Mouse (Mus musculus) heart, adult 18-20 months (tissue): ENCODE data around the gene Apoh. TPM values are rescaled to one million over a fixed set of nuclear protein-coding genes. Genes with fewer than 3 reads are reported as not detected.

Experiments used
- DNase-seq, 2 experiments: peaks; one replicate each; pipeline ENCODE4 v3.0.0; 2021 to 2022; ENCODE audit warnings: mixed read lengths in 1 of 2
- total RNA-seq, 2 experiments: library from RNA; stranded (reverse); gene quantifications; 2 replicates each; pipeline ENCODE4 v1.2.3; 2021

The Apoh gene
- total RNA-seq, 2 experiments from 2014 or later: 0.22 TPM; not detected in 1

DNA sequence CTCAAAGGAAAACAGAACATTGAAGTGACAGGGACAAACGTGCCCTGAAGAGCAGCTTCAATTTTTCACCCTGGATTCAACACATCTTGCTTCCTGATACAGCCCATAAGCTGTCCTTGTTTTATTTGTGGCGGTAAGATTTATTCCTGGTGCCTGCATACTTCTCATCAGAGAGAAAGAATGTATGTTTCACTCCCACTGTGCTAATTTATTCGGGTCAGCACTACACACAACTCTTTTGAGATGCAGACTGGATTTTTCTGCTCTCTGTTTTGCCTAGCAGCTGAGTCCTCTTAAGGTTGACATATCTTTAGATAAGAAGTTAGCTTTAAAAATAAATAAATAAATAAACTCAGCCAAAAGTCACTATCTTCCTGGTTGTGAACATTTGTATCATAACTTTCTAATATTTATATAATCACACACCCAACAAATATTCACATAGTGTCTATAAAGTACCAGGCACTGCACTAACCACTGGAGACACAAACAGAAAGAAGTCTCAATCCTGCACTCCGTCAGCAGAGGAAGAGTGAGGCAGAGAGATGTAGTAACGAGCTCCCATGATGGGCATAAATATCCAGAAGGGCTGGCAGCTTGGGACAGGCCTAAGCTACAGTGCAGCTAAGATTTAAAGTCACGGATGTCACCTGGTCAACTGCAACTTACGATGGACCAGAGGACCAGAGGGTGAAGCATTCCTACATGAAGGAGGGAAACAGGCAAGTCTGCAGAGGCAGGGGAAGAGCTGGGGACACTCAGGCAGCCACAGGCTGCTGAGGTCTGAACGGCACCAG, 9.4 kb upstream of the Apoh start:
- DNase-seq: no peak

DNA sequence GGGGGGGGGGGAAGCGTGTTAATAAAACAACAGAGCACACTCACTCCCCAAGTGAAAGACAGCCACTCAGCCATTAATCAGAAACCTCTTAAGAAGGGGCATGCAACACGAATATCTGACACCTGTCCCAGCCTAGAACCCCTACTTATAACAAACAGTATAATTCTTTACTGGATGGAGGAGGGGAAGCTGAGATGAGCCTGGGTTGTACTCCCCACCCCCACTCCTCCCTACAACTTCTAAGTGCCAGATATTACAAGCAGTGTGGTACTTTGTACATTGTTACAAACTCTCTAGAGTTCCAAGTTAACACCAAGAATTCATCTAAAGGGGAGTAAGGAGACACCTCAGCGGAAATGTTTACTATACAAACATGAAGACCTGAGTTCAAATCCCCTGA, 8.5 kb upstream of the Apoh start:
- no peak for DNase-seq

DNA sequence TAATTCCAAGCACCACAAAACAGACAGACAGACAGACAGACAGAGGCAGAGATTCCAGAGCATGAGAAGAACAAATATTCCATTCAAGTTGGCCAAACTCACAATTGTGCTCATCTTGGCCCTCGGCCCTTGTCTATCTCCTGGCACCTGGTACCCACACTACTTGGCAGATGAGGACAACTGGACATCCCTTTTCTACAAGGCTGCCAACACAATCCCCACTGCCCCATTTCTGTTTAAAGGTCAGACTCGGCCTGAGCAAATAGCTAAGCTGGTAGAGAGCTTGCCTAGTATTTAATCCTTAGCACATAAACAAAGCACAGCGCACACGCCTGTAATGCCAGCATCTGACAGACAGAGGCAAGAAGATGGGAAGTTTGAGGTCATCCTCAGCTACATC, 7.6 kb upstream of the Apoh start:
- peak in 1 of 2 experiments; percentile 14 for DNase-seq

DNA sequence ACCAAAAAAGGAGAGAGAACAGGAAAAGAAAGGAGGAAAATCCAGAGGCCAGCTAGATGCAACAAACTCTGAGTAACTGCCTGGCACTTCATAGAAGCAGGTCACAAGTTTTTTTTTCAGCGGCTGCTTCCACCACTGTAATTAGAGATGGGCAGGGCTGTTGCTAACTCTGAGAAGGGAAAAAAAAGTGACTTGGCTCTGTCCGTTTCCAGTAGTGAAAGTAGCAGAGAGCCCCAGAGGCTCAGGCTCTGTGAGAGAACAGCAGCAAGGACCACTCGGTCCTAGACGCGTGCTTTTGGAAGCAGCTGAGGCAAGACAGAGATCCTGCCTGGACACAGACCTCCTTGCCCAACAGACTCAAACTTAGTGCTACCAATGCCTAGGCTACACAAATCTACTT, 6.7 kb upstream of the Apoh start:
- peak; percentile 46 to 50 for DNase-seq

DNA sequence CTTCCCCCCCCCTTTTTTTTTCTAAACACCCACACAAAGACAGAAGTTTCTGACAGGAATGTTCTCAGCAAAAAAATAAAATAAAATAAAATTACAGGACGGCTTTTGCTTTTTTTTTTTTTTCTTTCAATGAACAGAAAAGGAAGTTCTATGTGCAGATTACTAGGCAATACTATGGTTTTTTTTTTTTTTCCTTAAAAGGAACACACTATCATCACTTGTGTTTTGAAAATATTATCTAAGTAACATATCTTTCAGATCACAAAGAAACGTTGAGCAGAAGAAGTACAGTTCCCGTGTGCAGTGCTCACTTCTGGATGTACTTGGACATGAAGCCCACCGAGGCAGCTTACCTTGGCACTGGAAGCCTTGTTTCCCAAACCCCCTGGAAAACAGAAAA, 2.9 kb upstream of the Apoh start:
- DNase-seq: no peak

DNA sequence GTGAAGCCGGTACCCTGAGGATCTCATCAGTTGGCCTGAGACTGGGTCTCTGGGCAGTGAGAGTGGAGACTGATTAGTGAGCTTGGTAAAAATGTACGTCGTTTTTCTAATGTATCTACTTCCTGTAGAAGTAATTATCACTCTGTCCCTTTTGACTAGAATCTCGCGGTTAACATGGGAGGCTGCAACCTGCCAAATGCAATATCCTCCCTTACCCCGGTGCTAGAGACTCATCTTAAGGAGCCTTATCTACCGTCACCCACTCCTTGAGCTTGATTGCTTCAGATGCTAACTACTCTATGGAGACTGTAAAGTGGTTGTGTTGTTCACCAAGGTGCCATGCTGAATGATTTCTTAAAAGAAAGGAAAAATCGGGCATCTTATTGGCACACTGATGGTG, 1.4 kb upstream of the Apoh start:
- no peak for DNase-seq

DNA sequence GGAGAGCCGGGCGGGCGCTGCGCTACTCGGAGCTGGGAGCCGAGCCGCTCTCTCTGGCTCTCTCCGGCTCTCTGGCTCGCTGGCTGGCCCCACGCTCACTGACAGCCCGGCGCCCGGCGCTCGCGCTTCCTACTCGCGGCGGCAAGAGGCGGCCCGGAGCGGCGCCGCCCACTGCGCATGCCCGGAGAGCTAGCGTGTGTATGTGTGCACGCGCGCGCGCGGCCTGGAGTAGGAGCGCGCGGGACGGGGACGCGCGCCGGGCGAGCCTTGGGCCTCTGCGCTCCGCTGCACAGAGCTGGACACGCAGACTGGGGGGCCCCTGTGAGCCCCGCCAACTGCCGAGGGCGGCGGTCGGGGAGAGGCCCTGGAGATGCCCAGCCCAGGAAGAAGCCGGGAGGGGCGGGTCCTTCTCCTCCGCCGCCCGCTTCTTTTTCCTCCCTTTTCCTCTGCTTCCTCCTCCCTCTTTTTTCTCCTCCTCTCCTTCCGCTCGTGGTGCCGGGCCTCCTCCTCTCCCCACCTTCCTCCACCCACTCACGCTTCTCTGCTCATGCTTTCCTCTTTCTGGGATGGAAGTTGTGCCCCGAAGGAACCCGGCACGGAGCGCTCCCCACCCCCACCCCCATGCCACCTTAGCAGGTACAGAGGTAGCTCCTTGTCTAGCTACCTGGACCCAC, 772 bp downstream of the Apoh start, which contains the start of gene Prkca:
TSS of gene Prkca (minus strand) at position 140 of the 674 bp plus-strand sequence.
- peak; percentile 94 for DNase-seq

DNA sequence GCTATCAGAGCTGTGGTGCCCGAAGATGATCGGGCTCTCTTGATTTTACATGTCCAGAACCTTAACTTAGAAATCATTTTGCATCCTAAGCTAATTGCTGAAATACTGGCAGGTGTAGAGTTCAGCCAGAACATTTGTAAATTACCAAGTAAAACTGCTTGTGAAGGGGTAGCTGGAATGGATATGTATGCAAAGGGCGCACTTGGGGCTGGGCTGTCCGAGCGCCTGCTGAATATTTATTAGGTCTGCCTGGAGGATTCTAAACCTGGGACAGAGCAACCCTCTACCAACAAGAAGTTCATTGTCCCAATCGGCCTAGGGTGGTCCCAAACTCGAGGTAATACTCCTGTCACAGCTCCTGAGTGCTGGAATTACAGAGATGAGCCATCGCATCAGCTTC, 1.6 kb downstream of the Apoh start:
- no peak for DNase-seq

DNA sequence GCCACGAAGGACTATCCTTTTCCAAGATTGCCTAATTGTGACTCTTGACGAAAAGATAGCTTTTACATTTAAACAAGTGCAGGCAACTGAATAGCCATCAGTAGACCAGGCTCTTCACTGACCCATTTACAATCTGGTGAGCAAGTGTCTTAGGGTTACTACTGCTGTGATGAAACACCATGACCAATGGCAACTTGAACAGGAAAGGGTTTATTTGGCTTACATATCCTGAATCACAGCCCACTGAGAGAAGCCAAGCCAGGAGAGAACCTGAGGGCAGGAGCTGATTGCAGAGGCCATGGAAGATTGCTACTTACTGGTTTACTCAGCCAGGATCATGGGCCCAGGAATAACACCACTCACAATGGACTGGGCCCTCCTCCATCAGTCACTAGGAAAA, 2.2 kb downstream of the Apoh start:
- DNase-seq: no peak

DNA sequence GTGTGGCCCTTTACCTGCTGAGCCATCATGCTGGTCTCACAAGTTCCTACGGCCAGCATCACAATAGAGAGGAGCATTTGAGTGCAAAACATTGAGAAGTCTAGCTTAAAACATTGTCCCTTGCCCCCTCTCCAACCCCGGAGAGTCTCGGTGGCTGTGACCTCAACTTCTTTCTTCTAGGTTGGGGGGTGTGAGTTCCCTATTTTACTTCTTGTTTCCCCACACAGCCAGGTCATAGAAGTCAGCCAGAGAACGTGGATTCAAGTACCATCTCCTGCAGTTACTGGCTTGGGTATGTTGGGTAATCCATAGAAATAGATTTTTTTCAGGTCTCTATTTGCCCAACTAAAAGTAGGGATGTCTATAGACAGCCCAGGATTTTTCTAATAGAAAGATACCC, 7.6 kb downstream of the Apoh start:
- no peak for DNase-seq

DNA sequence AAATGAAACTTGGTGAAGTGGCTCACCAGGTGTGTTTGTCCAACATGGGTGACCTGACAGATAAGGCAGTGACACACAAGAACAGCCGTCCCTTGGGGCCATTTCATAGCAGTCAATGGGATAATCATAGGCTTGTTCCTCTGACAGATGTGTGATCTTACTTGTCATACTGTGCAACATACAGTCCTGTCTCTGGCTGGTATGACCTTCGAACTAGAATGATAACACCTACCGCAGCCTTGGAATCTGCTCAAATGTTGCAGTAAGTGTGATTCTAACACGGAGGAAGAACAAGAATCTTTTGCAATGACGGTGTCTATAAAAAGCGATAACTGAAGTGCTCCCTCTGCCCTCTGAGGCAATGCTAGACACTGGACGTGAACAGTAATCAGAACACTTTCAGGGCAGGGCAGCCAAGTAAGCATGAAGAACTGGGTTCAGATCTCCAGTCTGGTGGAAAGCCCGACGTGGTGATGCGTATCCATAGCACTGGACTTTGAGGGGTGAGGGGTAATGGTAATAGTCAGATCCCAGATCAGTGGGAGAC, 9.8 kb downstream of the Apoh start:
- DNase-seq: no peak

DNA sequence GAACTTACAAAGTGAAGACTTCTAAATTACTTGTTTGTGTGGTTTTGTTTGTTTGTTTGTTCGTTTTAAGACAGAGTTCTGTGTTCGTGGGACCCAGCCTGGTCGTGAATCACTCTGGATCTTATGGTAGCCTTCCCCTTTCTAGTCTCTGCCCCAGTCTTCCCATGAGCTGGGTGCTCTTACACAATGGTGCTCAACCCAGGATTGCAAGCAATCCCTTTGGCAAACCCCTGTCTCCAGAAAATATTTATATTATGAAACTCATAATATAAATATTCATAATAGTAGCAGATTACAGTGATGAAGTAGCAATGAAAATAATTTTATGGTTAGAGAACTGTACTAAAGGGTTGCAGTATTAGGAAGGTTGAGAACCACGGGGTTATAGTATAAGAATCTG, 12.9 kb downstream of the Apoh start:
- no peak for DNase-seq

DNA sequence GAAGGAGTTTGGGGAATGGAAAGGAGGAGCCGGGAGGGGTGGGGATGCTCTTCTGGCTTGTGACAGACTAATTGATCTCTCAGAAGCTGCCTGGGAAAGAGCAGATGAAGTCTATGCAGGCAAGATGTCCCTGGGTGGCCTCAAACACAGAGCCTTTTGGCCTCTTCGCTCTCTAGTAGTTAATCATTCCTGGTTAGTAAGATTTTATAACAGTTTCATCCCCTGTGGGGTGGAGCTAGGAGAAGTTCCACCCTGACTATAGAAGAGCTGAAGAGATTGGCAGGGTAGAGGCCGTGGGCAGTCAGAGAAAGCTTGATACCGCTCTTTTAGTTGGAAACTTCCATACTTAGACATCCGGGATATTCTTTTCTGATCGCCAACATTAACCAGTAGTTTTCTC, 15.8 kb downstream of the Apoh start:
- DNase-seq: no peak

DNA sequence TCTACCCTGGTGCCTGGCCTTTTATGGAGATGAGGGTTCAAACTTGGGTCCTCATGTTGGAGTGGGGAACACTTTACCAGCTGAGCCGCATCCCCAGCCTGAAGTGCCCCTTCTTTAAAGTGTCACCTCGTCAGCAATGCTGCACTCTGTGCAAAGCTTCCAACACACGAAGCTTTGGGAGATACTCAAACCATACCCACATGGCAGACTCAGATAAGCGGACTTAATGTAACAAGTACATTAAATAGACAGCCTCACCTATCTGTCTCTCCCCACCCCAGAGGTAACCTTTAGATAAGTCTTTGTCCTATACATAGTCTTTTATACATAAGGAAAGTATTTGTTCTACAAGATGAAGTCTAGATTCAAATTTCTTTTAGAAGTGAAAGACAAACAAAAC, 17.8 kb downstream of the Apoh start:
- no peak for DNase-seq

DNA sequence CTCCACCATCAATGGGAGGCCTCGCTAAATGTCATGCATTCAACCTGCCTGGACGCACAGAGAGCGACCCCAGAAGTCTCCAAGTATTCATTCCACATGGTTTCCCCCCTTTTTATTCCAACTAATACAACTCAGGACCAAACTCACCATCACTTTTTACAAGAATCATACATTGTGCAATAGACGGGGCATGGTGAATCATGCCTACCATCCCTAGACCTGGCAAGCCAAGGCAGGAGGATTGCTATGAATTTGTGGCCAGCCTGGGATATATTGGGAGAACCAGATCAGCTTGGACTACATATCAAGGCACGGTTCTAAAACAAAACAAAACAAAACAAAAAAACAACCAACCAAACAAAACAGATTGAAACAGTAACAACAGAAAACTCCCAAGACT, 19.8 kb downstream of the Apoh start:
- DNase-seq: no peak

DNA sequence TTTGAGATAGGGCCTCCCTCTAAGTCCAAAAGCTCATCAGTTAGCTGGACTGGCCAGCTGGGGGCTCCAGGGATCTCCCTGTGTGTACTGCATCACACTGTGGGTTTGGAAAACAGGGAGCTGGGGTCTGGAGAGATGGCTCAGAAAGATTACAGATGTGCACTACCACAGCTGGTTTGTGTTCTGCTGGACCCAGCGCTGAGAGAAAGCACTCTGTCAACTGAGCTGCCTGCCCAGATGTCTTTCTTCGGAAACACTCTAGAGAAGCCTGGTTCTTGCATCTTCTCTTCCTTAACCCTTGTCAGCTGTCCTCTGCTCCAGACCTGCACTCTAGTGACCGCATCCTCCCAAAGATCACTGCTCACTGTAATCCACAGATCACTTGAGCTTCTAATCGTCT, 20.8 kb downstream of the Apoh start:
- no peak for DNase-seq

DNA sequence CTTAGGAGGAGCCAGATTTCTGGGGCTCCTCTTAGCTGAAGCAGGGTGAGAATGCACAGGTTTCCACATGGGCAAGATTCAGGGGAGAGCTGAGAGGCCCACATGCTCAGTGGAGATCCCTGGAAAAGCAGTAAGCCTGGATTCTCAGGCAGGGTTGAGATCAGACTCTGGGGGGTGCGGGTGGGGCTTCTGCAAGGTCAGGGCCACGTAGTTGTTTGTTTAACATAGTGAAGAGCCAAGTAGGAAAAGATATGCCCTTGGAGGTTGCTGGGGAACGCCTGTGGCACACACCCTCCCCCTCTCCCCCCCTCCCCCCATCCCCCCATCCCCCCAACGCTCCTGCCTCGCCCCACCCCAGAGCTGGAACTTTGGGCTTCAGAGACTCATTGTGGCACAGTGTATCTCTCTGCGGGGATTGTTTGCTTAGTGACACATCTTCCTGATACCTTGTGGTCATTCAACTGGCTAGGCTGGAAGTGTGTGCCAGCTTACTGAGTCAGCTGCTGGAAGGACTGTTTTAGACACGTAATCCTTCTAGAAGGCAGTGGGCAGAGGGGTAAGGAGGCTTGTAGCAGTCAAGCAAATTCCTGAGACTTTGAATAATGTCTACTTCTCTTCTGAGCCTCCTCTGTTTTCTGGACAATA, 21.9 kb downstream of the Apoh start:
- DNase-seq: peak in 1 of 2 experiments; percentile 17

DNA sequence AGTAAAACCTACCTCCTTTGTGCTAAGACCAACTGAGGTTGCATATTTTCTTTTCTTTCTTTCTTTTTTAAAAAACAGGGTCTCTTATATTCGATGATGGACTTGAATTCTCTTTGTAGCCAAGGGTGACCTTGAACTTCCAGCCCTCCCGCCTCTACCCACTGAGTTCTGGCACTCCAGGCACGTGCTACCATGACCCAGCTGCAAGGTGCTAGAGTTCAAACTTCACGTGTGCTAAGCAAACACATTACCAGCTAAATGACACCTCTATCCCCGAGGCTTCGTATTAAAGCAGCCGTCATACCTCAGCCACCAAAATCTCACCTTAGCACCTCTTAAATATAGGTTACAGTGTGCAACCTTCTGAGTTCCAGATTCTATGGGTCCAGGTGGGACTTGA, 22.4 kb downstream of the Apoh start:
- DNase-seq: no peak

DNA sequence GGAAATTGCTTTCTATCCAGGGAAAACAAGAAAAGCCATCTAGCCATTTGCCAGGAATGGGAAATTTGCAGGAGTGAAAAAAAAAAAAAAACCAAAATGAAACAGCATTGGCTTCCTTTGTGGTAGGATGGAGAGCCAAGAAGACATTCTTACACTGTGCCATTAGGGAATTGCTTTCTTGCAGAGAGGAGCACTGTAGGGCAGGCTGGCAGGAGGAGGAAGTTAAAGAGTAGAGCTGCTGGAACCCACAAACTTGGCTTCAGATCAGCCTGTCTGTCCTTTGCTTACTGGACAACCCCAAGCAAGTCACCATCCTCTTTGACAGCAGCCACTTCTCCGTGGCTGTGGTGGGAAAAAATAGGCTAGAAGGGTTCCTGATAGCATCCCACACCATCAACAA, 23.9 kb downstream of the Apoh start:
- no peak for DNase-seq

DNA sequence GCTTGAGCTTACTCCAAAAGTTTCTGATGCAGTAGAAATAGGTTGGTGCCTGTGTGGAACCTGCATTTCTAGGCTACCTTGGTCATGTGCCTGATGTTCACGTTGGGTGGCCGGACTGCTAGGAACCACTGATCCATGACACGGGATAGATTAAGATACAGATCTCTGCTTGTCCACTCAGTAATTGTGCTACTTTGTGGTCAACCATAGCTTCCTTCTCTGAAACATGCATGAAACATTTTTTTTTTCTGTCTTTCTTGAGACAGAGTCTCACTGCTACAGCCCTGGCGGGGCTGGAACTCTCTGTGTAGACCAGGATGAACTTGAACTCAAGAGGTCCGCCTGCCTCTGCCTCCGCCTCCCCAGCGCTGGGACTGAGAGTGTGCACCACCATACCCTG, 33.7 kb downstream of the Apoh start:
- no peak for DNase-seq

DNA sequence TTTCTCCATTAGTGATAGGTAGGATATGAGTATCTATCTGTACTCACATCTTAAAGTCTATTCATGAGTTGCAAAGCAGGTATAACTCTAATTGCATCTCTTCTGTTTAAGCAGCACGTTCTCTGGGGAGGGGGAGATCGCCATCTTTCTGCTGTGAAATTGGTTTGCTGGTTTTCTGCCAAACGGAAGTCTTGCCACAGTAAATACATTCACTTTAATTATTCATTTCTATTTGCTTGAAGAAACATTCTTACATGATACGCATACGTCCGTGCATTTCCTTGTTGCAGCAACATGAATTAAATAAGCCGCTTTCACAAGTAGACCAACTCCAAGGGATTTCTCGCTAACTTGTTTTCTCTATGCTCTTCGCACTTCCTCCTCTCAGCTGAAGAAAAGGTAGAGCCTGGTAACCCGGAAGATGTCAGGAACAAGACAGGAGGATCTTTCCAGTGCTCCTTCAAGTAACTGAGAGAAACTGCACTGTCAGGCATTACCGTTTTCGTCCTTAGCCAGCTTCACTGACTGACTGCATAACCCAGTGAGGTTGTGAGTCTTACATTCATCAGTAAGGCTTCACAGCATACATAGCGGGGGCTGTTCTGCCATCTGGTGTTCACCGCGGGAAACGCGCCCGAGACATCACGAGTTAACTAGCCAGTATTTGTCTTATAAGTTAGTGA, 34.7 kb downstream of the Apoh start:
- peak; percentile 64 to 88 for DNase-seq

DNA sequence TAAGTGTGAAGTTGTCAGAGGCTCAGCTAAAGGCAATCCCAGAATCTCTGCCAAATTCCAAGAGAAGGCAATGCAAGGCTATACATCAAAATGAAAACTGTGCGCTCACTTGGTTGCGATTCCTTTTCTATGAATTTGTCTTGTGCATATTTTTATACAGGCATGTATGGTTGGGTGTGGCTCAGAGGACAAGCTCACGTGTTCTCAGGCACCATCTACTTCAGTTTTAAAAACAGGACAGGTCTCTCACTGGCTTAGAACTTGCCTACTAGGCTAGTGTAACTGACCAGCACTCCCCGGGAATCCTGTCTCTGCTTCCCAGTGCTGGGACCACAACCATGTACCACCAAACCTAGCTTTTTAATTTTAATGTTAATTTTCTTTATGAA, 35.2 kb downstream of the Apoh start:
- DNase-seq: no peak

DNA sequence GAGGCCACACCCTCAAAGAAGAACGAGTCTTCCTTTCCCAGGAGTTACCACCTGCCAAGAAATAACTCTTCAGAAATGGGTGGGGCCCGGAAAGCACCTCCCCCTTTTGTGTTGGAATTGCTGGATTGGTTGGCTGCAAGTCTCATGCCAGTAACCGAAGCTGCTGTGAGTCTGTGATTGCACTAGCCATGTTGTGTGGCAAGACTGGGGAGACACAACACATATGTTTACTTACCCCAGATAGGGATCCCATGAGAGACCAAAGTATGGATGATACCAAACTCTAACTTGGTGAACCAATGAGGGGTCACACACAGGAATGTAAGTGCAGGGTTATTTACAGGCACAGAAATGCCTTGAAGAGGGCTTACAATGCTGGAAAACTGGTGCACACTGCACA, 39.5 kb downstream of the Apoh start:
- DNase-seq: no peak
